ENCODE assay signal across 3 mouse cellular contexts in genomic region chr7:75617246-75617645, GRCm38 (mm10).
DNase-seq lines count a peak whose midpoint lies in the region; ATAC-seq lines count a peak whose summit lies in the region.
"Not testable (repeated sequence)": the region's sequence is repeated elsewhere in the genome, so short reads cannot be mapped to it uniquely, and the experiment has no call there.

No protein-coding gene starts in this region.

- DNase-seq in heart, adult 11 months, result peak; percentile 86
- not testable (repeated sequence) for DNase-seq in liver, embryonic 13.5 days

- peaks cover 70% of the 10 kb centered on the region for H3K4me1 ChIP-seq in liver, embryonic 12.5 days
- H3K4me1 ChIP-seq in liver, embryonic 13.5 days (replicated peaks), result peaks cover 59% of the 10 kb centered on the region

- 89% methylated on average over 4 of the region's 4 CpGs for WGBS in liver, embryonic 12.5 days (ENCODE audit: insufficient replicate concordance)
- WGBS in liver, embryonic 13.5 days (ENCODE audit: insufficient replicate concordance), result 90% methylated on average over 4 of the region's 4 CpGs

- not testable (repeated sequence) for ATAC-seq in liver, embryonic 12.5 days; liver, embryonic 13.5 days (ENCODE audit: low read depth)

- H3K9me3 ChIP-seq in liver, embryonic 12.5 days (replicated peaks); liver, embryonic 13.5 days (replicated peaks): not testable (repeated sequence)

- not testable (repeated sequence) for H3K9ac ChIP-seq in liver, embryonic 12.5 days; liver, embryonic 13.5 days

- 0 out of 2 replicates have a peak overlapping the region, but pooled peaks have one; percentile 40 for H3K27ac ChIP-seq in liver, embryonic 12.5 days
- H3K27ac ChIP-seq in liver, embryonic 13.5 days, result 0 out of 2 replicates have a peak overlapping the region, but pooled peaks have one; percentile 24

- not testable (repeated sequence) for H3K27me3 ChIP-seq in liver, embryonic 12.5 days (replicated peaks); liver, embryonic 13.5 days

- H3K4me2 ChIP-seq in liver, embryonic 12.5 days, result peak overlapping the region; percentile 17; the same call in 1 of the 2 replicates
- H3K4me2 ChIP-seq in liver, embryonic 13.5 days, result peak overlapping the region; percentile 28; the same call in 1 of the 2 replicates

- H3K36me3 ChIP-seq in liver, embryonic 12.5 days, result peaks cover 62% of the 10 kb centered on the region
- H3K36me3 ChIP-seq in liver, embryonic 13.5 days, result peaks cover 59% of the 10 kb centered on the region

- not testable (repeated sequence) for H3K4me3 ChIP-seq in liver, embryonic 12.5 days; liver, embryonic 13.5 days (replicated peaks)
